Mouse (Mus musculus): ENCODE results near the gene Oxct1.

Oxct1 gene

DNA sequence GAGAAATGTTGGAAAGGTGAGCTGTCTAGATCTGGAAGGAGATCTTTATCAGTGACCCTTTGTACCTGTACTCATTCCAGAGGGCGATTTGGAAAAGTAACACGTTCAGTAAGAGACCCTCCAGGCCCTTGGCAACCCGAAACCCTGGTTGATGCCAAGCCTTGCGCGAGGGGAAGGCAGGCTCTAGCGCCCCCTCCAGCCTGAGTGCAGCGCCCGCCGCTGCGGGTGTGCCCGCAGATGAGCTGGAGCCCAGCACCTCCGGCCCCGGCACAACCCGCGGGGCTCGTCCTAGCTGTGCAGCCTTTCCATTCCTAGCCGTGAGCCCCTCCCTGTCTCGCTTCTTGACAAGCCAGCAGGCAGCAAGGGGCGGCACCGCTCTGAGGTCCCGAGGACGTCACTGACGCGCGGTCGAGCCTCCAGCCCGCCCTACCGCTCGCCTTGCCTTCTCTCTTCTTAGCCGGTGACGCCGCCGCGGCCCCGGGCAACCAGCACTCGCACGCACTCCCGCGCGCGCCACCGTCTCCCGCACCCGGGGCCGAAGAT, at the start of gene Oxct1:
TSS of gene Oxct1 (plus strand) at position 153 of the 543 bp plus-strand sequence.
- DNase-seq (ENCODE audit: low spot score): peak; percentile 87

- no peak for DNase-seq (ENCODE audit: low spot score)
These were observed 47.9 kb upstream of the Oxct1 start for GRCm38 (mm10) chr15:3978279-3978678.

- DNase-seq (ENCODE audit: low spot score): peak; percentile 88
These were observed 46.9 kb upstream of the Oxct1 start, which contains the start of gene Fbxo4 for GRCm38 (mm10) chr15:3979061-3979848. Fbxo4 (minus strand) TSS chr15:3979573.

GRCm38 (mm10) chr15:3979871-3980270, 46.3 kb upstream of the Oxct1 start:
- DNase-seq (ENCODE audit: low spot score): no peak

- no peak for DNase-seq (ENCODE audit: low spot score)
These were observed 43.5 kb upstream of the Oxct1 start for GRCm38 (mm10) chr15:3982732-3983131.

DNA sequence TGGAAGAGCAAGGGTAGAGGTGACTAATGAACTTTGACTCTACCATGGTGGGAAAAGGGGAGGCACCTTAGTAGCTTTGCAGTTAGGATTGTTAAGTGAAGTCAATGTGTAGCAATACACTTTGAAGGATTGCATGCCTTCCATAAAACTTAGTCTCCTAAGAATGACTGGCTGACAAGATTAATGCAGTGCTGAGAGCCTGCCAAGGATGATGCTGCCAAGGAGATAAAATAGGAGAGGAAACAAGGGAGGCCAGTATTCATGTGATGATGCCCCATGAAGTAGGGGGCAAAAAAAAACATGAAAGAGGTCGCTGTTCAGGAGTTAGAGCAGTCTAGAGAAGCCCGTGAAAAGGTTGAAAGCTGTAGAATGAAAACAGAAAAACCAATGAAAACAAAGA, 41.3 kb upstream of the Oxct1 start:
- no peak for DNase-seq (ENCODE audit: low spot score)

DNA sequence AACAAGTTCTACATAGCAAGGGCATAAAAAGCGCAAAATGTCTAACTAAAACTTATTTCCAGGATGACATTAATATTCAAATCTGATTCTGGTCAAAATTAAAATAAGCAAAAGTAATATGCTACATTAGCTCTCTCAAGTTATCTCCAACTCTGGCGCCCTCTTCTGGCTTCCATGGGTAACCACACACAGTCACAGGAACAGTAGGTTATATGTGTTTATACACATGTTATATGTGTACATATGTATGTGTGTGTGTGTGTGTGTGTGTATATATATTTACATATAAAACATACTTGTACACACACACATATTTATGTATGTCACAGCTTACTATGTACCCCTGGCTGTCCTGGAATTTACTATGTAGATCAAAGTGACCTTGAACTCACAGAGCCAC, 38.2 kb upstream of the Oxct1 start:
- DNase-seq (ENCODE audit: low spot score): peak; percentile 68

DNA sequence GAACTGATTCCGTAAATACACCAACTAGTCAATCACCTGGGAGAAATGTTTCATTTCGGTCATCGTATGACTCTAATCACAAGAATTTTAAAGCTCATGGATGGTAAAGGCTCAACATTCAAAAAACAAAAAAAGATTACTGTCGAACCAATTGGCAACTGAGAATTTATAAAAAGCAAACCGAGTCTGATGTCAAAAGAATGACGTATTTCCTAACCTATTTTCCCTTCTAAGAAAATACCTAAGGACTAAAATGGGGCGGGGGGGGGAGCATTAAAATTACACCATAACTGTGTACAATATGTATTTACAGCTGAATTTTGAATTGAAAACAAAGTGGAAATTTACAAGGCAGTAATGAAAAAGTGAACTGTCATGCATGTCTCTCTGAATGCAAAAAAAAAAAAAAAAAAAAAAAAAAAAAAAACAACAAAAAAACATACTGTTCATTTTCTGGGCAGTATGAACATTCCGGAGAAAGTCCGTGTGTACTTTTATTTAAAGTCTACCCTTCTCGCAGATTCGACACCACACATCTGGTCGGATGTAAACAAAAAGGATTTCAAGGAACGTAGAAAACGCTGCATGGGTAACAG, 31.2 kb upstream of the Oxct1 start:
- DNase-seq (ENCODE audit: low spot score): no peak

- peak; percentile 99 for DNase-seq (ENCODE audit: low spot score)
These were observed 30.5 kb upstream of the Oxct1 start, which contains the start of gene AW549877 for GRCm38 (mm10) chr15:3995448-3996266. AW549877 (minus strand) TSS chr15:3995744.

DNA sequence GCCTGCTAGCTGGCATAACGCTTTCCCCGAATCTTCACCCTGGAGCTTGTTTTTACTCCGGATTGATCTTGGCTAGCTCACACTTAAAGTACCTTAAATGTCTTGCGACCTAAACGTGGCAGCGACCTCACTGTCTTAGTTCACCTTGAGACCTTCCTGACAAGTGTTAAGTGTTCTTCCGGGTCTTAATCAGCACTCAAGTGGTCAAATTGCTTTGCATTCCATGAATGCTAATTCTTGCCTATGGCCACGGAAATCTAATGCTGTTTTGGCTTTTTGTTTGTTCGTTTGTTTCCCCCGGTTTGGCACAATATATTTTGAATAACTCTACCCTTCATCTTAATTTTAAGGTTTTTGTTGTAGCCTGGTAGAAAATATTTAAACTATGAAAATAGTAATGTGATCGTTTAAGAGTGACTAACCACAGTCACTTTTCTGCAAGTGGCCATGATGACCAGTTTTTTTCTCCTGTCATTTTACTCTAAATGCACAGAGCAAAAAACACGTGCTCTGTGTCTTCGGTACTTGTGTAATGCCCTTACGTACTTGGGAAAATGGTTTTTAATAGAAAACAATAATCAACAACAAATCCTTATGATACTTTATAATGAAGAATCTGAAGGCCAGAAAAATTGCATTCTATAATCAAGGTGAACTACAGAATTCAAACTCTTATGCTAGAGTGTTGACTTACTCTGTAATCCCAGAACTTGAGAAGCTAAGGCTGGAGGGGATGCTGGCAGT, 29.7 kb upstream of the Oxct1 start:
- DNase-seq (ENCODE audit: low spot score): no peak

DNA sequence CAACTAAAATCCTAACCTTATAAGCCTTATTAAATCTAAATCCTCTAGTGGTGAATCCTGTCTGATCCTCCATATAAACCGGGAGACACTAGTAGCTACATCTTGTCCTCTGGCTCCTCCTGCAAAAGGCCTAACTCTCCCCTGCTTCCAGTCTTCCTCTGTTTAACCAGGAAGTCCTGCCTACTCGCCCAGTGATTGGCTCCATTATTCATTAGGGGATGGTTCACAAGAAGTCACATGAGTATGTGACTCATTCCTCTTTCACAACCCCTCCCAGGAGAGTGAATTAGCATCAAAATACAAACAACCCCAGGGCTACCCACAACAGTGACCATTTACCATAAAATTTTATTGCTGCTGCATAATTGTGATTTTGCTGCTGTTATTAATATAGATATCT, 27.0 kb upstream of the Oxct1 start:
- DNase-seq (ENCODE audit: low spot score): no peak

DNA sequence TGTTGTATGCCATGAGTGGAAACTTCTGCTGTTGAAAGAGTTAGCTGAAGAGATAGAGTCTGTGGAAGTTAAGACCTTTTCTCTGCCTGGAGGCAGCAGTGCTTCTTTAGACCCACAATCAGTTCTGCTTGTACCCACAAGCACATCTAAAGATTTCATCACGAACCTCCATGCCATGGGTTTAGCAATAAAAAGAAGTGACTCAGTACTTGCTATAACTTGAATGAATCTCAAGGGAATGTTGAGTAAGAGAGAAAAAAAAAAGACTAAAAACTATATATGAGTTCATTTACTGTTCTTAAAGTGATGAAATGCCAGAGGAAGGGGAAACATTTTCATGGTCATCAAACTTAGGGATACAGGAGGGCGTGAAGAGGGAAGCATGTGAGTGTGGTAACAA, 25.6 kb upstream of the Oxct1 start:
- no peak for DNase-seq (ENCODE audit: low spot score)

DNA sequence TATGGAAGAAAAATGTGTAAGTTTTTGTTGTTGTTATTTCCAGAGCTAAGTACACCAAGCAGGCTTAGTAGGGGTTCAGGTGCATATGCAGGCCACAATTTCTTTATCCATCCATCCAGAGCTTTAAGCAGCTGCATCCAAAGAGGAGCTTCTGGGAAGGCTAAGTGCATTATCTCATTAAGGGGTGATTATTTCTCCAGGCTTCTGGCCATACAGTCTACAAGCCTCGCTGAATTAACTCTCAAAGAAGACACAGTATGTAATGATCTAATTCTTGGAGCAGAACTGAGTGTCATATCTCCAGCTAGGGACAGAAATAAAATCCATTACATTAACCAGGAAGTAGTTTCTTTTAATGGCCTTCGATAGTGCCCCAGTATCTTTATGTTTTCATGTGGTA, 12.3 kb upstream of the Oxct1 start:
- DNase-seq (ENCODE audit: low spot score): no peak

DNA sequence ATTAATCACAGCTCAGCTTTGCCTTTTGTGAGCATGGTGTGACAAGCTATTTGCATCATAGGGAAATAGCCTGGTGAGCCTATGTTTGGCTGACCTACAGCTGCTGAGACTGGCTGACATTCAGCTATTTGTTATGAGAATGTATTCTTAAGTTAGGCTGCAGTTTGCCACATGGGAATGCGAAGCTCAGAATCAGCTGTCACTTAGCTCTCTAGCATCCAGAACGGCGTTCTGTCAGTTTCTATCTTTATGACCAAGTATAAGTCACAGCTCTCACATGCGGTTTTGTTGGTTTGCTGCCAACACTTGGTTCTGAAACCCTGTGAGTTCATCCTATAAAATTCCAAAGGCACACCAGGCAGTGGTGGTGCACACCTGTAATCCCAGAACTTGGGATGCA, 5.5 kb upstream of the Oxct1 start:
- no peak for DNase-seq (ENCODE audit: low spot score)

DNA sequence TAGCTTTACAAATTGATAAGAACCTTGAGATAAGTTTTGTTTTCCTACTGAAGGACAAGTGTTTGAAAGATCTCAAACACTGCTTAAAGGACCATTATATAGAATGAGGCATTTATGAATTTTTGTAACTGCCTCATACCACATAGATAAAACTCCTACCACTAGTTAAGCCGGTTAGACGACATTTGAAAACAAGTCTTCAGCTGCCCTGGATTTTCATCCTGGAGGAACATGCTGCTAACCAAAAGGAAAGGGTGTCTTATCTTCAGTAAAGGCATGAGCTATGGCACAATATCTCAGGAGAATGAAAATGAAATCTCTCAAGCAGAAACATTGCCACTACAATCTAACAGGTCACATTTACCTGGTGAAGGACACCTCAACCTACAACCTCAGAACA, 2.4 kb upstream of the Oxct1 start:
- no peak for DNase-seq (ENCODE audit: low spot score)

- DNase-seq (ENCODE audit: low spot score): no peak
These were observed 1.3 kb upstream of the Oxct1 start for GRCm38 (mm10) chr15:4024726-4025507.

DNA sequence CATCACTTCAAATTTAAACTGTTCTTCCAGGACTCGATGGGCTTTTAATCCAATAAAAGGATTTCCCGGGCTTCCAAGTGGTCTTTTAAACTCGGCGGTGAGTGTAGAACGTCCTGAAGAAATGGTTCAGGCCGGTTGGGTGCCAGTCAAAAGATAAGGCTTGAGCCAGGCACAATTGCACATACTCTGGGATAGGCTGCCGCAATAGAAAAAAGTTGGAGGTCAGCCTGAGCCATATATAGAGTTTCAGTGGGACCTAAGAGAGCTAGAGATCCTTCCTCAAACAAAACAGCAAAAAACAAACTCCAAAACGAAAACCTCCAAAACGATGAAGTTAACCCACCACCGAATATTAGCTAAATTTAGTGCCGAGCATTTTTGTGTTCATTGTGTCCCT, 677 bp upstream of the Oxct1 start:
- DNase-seq (ENCODE audit: low spot score): no peak

DNA sequence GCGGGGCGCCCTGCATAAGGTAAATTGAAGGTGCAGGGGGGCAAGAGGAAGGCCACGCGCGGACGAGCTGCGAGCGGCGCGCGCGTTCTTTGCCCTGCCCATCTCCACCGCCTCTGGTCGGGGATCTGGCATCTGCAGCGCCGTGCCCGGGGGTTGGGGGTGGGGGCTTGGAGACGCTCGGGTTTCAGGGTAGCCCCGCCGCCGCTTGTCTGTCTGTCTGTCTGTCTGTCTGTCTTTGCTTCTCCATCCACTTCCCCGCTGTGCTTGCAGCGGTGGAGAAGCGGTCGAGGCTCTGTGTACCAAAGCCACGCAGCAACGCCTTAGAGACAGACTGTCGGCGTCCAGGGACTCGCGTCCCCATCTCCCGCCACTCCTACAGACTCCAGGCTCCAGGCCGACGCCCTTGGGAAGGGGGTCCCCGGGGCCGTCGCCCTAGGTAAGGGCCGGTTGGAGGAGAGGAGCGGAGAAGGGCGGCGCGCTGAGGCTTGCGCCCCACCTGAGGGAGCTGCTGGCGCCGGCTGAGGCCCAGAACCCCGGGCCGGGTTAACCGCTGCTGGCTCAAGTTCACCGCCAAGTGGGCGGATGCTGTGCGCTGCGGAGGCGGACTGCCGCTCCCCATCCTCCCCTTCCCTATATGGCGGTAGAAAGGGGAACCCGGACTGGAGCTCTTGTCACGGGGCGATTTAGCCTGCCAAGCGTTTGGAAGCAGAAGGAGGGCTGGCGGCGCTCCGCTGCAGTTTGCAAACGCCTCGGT, 825 bp downstream of the Oxct1 start:
- DNase-seq (ENCODE audit: low spot score): peak; percentile 83

DNA sequence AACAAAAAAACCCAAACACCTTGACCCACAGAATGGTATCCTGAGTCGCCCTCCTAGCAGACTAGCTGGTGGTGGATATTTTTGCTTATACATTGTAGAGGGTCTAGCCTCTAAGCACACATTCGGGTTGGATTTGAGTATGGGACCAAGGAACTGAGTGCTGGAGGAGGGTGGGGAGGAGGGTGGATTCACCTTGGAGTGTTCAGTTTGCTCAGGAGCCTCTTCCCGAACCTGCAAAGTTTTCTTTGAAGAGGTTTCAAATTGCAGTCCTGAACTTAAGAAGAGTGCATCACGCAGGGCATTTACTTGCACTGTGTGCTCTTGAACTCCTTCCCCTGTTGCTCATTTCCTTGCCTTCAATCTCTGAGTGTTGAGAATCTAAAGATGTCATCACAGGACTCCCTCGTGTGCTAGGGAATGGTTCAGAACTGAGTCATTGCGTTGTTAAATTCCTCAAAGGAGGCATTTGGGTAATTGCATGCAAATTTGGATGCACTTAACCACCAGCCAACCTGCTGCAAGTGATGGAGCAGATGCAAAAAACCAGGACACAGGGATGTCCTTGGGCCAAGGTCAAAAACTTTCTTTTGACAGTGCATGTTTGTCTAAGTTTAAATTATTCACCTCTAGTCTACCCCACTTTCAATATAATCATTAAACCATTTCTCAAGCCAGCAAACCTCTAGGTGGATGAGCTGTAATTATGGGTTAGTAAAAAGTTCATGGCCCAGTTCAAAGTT, 1.7 kb downstream of the Oxct1 start:
- DNase-seq (ENCODE audit: low spot score): no peak

DNA sequence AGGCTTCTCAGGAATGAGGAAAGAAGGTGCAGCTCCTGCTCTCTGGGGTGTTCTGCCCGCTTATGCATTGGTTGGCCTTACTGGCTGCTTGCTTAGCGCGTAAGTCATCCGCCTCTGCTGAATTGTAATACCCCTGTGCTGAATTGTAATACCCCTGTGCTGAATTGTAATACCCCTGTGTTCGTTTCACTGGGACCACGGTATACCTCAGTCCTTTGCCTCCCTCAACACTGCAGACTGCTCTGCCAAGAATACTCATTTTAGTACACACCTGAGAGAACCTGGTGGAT, 2.2 kb downstream of the Oxct1 start:
- no peak for DNase-seq (ENCODE audit: low spot score)
